Mouse (Mus musculus) c-Kit-positive CD71-negative TER-119-negative erythroid progenitor cells, embryonic 14.5 days (primary cell): ENCODE measurements around the gene Lbx1.
A peak's percentile ranks its signal among the peaks of the same experiment; 100 is the strongest.

Experiments used
- DNase-seq: peaks from one replicate; pipeline ENCODE4 v3.0.0-alpha.2; 2013; ENCODE audit warnings: low read depth

Gene Lbx1

DNA sequence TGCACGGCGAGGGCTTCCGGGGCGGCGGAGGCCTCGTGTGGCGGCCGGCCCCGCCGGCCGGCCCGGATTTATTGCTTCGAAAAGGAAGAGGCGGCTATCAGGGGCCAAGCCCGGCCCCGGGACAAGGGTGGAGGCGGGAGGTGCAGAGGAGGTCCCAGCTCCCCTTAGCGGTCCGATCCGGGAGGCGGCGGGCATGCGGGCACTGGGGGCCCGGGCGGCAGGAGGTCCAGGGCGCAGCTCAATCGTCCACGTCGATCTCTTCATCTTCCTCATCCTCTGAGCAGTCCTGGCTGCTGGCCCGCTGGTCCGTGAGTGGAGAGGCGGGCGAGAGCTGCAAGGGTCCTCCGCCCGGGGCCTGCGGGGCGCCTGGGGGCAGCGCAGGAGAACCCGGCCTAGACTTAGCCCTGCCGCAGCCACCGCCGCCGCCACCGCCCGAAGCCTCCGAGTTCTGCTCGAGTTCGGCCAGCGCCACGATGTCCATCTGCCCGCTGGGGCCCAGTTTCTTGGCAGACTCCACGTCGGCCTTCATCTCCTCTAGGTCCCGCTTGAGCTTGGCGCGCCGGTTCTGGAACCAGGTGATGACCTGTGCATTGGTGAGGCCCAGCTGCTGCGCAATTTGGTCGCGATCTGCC lies 2.0 kb downstream of the Lbx1 start:
- no peak for DNase-seq

DNA sequence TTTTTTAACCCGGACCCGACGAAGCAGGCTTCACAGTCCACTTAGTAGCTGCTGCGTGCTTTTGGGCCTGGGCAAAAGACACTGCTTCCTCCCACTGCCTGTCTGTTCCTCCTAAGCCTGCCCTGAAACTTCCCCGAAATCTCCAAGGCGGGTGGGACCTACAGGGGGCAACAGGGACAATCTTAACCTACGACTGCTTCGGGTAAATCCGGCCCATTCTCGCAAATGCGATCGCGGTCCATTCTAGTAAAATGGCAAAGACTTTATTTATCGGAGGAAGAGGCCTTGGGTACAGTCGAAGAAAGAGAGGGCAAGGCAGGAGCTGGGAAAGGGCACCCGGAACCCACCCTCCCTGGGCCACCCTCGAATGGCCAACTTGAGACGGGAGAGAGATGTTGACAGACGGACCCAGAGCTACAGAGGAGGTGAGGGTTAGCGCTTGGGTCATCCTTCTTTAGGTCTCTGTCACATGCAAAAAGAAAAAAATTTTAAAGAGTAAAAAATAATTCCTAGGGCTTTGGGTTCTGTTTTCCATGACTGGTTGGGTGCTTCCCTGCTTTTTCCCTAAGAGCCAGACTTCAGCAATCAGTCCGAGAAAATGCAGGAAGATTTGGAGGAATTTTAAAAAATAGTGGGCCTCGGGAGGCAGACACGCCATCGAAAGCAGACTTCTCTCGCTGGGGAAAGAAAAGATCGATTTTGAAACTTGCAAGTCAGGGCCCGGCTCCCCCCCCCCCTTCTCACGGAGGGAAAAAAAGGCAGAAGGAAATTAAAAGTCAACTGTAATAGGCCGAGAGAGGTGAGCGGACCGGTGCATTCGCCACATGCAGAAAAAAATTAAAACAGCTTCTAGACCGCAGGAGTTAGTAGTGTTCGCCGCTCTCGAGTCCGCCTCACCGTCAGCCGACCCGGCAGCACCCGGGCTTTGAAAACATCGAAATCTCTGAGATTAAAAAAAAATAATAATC lies 2.9 kb downstream of the Lbx1 start:
- DNase-seq, result no peak

DNA sequence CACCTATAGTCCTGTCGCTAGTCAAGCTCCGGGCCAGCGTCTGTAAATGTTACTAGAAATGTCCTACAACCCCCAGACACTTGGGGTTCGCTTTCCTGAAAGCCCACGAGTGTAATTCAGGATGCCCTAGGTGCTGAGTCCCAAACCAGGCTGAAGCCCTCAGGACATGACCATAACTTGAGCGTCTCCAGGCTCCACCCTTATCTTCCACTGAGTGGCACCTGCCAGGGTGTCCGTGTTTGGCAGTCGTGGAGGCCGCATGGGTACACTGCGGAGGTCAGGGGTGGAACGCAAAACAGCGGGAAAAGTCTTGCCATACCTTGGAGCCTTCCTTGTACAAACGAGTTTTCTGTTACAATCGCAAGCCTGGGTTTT lies 3.6 kb downstream of the Lbx1 start:
- no peak for DNase-seq

DNA sequence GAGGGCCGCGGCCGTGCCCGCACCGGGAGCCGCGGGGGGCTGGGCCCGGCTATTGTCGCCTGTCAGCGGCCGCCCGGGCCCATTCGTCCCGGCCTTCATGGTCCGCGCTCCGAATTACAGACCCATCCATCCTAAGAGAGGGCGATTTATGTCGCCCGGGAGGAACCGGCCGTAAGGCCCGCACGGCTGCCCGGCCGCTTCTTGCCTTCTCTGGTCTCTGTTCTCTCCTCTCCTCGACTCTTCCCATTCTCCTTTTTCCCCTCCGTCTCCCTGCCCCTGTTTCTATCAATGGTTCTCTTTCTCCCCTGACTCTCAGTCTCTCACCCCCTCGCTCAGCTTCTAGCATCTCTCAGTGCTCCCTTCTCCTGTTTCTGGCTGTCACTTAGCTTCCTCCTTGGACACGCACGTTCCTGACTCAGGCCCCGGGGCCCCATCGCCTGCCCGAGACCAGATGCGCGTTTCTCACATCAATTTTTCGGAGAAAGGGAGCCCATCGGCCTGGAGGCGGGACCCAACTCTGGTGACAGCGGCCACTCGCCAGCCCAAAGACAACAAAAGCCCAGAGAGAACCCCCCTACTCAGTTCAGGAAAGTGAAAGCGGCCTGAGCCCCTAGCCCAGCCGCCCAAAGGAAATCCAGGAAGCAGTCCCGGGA lies 4.1 kb downstream of the Lbx1 start:
- DNase-seq, result no peak

DNA sequence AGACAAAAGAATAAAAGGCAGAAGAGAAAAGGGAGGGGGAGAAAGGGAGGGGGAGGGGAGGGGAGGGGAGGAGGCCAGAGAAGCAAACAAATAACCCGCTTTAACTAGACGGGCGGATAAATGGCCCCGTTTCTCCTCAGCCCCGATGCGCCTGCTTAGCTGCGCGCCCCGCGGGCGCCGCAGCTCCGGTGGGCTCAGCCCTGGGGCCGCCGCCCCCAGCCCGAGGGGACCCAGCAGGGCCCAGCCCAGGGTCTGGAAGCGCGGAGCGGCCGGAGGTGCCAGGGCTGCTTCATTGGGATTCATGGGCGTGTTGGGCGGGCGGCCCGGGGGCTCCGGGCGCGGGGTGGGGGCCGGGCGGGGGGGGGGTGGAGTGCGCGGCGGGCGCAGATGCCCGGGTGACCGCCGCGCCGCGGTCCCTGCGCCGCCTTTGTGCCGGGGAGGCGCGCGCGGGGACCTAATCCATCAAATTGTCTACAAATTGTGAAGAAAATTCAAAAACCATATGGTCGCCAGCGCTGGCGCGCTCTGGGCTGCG lies 4.7 kb downstream of the Lbx1 start:
- DNase-seq, result no peak

DNA sequence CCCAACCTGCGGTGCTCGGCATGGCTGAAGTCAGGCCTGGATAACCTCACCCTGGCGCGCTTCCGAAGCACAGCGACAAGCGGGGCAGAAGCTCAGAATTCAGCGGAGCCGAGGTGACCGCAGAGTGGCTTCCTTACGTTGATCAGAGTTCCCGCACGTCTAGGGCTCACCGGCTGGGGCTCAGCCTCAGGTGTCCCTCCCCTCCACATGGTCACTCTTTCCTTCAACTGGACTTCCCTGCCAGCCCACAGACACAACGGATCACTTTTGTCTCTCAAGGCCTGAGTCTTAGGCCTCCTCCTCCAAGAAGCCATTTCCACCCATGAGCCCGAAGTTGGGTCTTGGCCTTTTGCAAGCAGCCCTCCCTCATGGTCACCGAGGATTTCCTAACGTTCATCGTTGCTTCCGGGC lies 5.4 kb downstream of the Lbx1 start:
- no peak for DNase-seq

DNA sequence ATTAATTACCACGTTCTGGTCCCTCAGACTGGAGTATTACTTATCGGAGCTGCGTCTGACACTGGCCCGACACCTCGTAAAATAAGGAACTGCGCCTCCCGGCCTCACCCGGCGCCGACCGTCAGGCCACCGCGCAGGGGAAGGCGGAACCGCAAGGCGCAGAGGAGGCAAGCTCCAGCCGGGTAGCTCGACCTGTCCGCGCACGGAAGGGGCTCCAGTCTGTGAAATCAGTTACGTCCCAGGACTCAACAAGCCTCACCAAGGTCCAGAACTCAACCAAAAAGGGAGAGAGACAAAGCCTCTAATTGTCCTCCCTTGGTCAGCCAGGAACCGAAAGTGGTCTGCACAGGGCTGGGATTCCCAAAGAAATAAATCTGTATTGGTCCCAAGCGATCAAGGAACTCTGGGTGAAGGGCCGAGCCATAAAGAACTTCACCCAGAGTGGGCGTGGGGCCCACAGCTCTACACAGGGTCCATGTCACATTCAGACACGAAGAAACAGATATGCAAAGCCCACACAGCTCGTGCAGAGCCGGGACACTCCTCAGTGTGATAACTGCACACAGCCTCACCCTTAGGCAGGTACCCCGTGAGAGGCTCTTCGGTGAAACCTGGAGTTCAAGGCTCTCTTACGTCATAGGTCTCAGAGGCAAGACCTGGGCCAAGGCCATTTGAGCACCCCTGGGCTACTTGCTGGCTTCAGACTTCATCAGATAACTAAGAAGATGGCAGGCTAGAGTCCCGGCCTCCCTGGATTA lies 6.1 kb downstream of the Lbx1 start:
- DNase-seq, result no peak

DNA sequence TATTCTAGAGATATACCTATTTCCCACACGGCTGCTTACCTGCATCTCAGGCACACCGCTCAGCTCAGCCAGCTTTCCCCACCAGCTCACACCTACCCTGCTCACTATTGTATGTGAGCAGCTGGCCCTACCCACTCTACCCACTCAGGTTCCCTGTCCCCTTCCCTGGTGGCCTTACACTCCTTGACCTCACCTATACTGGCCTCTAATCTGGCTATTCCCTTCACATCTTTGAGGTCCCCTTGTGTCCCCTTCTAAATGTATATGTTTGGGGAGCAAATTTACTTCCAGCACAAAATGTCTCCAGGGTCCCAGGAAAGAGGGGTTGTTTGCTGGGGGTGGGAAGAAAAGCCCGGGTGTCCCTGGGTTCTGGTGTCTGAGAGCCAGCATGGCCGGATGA lies 6.8 kb downstream of the Lbx1 start:
- no peak for DNase-seq

DNA sequence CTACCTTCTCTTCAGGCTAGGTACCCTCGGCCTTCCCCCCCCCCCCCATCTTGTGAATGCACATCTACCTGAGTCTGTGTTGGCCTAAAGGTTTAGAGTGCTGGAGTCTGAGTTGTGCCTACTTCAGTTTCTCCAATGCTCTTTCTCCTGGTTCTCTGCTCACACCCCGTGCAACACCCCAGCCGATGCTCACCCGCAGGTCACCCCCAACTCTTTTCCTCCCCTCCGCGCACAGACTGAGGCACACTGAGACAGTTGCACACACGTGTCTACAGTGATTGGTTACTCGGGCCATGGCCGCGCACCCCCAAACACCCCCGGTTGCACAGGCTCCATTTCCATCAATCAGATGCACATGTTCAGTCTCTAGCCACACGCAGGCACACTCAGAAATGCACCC lies 7.5 kb downstream of the Lbx1 start:
- DNase-seq, result no peak

DNA sequence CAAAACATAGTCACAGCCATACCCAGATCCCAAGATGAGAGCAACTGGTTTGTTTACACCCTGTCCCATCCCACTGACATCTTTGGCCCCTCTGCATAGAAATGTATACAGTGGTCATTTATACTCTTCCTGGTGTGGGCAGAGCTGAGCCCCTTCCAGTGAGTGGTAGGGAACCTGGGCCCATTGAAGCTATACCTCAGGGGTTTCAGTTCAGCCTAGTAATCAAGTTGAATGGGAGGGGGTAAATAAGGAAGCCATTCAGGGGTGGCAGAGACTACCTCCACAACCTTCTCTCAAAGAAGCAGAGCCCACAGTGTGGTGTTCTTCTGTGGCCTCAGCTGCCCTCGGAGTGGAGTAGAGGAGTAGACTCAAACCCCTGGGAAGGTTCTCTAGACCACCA lies 7.9 kb downstream of the Lbx1 start:
- DNase-seq, result no peak

DNA sequence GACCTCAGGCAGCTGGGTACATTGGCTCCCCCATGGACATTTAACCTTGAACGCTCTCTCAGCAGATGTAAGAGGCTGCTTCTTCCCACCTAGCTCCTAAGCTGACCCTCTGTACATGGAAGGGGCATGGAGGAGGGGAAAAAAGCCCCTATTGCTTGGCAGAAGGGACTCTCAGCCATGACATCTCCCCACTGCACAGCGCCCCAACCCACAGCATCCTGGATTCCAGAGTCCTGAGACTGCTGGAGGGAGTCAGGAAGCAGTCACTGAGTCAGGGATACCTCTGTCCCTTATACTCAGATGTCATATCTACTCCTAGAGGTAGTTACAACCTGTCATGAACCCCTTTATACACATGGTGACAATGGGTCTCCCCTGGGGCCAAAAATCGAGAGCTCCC lies 8.6 kb downstream of the Lbx1 start:
- no peak for DNase-seq

DNA sequence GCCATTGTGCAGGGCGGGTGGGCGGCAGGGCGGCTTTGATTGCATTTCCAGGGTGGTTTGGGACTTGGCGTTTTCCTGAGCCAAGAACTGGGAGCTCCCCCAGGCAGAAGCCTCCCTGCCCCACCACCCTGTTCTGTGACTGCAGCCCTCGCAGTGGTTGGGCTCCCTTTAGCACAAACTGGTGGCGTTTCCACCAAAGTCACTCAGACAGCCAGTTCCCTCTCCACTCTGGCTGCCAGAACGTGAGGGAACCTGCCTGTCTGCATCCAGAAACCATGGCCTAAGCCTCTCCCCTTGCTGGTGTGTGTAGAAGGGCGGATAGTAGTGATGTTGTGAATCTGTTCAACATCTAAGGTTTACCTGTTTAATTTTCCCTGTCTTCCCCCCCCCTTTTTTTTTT lies 9.4 kb downstream of the Lbx1 start:
- no peak for DNase-seq

DNA sequence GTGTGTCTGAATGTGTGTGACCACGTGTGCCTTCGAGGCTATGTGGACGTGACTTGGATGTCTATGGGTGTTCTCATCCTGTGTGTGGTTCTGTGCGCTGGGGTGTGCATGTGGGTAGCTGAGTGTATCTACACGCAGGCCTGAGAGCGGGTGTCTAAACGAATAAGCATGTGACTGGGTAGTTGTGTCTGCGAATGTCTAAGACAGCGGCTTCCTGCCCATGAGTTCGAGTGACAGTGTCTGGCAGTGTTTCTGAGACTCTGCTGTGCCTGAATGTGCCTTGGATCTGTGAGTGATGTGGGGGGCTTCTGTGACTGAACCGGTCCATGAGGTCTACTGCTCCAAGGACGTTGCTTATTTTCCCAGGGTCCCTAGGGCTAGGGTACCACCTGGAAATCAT lies 10.5 kb downstream of the Lbx1 start:
- no peak for DNase-seq

DNA sequence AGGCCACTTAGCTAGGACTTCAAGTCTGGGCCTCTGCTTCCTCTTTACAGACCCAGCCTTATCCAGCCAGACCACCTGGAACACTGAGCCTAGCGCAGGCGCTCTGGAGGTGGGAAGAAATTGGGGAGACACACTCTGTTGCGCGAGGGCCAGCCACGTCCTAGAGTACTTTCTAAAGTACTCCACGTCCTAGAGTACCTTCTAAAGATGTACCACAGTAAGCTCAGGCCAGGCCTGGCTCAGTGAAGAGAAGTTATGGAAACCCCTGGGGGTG lies 11.4 kb downstream of the Lbx1 start:
- no peak for DNase-seq

DNA sequence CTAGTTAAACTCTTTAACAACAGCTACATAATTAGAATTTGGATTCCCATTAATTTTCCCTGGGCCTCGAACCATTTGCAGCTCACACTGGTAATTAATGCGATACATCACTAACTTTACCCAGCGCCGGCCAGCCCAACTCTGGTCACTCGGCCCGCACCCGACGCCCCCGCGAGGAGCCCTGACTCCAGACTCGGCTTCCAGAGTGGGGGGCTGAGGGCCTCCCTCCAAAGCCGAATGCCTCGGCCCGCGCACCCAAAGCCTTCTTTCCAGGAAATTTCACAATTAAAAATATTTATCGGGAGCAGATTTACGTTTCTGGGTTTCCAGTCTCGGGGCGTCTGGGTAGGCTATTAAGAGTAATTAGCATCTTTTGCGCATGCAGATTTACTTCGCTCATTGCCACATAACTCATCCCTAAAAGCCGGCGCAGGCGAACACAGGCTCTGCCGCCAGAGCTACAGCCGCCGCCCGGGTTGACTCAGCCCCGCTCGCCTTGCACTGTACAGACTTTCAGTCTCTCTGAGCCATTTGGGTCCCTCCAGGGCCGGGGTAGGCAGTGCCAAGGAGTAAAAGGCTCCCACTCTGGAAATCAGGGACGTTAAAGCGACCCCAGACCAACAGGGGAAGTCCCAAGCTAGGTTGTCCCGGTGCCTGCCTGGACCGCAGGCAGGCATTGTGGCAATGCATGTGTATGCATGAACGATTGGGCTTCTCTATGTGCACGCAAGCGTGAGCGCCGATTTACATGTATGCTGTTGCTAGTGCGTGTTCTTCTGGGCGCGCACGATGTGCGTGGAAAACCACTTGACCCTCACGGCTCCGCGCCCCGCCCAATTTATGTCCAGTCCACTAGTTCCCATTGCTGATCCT lies 12.0 kb downstream of the Lbx1 start:
- no peak for DNase-seq

DNA sequence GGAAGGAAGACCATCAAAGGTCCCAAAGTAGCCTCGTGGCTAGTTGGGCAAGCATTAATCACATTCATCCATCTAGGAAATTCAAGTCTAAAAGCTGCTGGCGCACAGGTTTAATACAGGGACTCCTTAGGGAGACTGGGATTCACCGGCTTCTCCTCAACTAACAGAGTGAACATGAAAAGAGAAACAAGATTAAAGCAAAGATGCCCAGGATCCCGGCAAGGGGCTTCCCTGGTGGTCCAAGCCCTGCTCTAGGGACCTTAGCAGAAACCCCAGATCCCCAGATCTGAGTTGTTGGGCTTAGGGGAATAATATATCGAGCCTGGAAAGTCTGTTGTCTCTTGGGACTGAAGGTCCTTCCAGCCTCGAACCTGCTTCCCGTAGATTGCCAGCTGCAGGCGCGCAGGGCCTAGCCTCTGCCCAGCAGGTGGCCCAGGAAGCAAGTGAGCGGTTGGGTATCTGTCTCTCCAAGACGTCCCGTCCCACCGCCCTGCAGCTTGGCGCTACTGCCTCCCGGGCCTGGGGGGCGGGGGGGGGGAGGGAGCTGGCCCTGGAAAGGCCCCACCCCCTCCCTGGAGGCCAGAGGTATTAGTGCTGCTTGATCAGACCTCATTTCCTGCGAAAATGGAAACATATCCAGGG lies 13.3 kb downstream of the Lbx1 start:
- no peak for DNase-seq

DNA sequence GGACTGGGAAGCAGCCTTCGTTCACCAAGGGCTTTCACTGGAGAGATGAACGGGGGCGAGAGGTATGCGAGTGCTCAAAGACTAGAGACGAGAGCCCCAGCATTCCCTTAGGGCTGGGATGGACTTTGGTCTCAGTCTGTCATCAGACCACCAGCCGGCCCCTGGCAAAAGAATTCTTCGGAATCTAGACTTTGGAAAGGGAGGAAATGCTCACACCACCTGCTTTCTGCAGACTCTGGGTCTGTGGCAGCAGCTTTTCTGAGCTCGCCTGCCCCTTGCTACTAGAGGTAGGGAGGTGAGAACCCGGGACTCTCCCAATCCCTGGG lies 14.2 kb downstream of the Lbx1 start:
- DNase-seq, result no peak

DNA sequence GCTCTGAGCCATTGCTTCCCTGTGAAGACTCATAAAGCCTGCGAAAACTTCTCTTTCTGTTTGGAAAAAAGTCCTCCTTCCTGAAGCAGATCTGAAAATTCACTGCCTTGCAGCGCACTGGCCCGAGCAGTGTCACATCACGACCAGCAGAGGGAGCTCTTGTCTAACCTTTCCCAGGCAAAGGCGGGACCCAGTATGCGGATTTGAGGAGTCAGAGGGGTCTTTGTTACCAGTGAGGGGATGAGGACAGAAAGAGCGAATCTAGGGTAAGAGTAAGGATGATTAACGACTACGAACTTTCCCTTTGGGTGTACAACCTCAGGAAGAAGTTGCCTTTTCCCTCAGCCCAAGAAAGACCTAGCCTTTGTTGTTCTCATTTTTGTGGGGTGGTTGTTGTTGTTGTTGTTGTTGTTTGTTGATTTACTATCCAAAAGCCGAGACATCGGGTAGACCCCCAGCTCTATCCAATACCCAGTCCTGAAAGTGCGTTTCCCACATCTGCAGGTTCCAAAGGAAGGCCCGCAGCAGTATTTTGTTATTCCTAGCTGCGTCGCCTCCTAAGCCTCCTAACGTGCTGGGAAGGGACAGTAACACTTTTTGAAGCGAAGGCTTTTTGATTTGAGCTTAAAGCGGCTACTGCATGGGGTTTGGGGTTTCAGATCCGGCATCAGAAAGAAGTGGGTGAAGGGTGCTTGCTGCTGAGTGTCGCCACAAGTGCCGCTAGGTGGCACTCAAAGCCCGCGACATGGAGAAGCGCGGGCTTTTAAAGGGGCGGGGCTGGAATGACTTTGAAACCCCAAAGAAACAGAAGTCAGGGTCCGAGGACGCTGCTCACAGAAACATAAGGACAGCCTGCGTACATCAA lies 14.8 kb downstream of the Lbx1 start:
- peak; percentile 89 for DNase-seq

DNA sequence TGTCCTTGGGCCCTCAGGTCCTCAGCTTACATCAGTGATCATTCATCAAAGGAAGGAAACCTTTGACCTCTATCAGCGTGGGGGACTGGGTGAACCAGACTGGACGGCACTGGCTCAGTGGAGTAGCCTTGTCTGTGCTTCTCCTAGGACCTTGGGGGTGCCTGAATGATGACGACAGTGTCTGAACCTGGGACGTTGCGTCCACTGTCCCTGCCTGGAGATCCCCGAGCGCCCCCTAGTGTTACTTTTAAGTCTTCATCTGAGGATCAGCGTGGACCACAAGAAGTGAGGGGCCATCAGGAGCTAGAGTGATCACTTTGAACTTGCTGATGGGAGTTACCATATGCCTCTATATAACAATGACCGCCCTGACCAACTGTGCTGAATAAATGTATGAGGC lies 19.4 kb downstream of the Lbx1 start:
- DNase-seq, result peak; percentile 63

DNA sequence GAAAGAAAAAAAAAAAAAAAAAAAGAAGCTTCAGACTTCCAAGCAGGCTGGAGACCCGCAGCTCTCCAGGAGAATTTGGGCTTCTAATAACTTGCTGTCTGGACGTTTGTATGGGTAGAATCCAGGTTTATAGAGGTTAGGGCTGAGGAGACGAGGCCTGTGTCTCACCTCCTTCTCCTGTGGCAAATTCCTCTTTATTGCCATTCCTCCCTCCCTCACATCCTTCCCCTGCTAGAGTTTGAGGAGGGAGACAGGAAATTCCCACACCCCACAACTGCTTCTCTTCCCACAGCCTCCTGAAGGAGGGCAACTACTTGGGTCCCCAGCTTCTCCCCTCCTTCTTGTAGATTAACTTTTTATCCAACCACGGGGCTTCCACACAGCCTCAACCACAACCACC lies 20.2 kb downstream of the Lbx1 start:
- DNase-seq, result no peak
